Mouse (Mus musculus) B cell, adult 62 days (primary cell): ENCODE data around the gene Dtnb. TPM values are rescaled to one million over a fixed set of nuclear protein-coding genes. Genes with fewer than 3 reads are reported as not detected.

ENCODE experiments used
- total RNA-seq: library from RNA; stranded (reverse); gene quantifications from 4 replicates; pipeline ENCODE4 v1.2.4, GENCODE M21; 2023

Gene Dtnb
- total RNA-seq, result 39.7 to 56.9 TPM (median 48.0 TPM) in 4 replicates

DNA sequence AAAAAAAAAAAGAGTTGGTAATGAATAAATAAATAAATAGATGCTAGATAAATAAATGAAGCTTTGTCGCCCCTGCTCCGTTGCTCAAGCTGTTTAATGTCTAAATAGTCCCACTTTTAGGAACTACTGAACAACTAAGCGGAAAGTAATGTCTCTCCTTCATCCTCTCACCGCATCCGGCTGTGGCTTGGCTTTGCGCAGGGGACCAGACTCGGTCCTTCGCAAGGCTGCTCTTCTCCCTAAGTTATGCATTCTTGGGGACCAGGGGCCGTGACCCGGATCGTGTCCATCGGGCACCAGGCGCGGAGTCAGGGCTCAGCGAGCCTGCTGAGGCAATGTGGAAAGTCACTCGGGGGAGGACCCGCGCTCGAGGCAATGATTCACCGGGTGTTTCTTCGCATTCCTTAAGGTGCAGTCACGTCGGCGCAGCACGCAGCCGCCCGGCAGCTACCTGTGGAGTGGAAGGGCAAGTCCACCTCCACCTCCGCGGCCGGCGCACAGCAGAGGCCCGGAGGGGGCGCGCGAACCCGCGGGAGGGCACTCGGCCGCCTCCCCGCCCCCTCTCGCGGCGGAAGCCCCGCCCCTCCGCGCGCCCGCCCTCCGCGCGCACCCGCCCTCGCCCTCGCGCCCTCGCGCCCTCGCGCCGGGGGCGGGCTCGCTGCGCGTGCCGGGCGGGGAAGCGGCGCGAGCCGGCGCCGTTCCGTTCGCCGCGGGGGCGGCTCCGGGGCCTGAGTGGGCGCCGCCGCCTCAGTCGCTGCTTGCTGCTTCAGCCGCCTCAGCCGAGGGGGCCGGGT is at the start of gene Dtnb:
TSS of gene Dtnb (plus strand) at position 595 of the 794 bp plus-strand sequence.

DNA sequence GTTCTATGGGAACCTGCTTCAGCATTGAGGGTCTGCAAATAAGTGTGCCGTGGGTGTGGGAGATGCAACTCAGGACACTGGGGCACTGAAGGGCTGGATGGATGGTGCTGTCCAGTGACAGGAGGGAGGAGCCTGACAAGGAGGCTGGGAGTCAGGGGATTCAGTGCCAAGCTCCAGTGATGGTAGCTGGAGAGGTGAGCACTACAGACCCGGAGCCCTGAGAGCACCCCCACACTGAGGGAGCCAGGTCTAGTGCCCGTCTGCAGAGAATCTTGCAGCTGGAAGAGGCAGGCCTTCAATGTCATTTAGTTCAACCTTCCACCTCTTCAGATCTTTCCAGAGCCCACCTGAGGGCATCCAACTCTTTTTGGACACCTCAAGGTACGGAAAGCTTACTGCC is 233.7 kb downstream of the Dtnb start, which contains the start of gene Dnmt3a:
TSS of gene Dnmt3a (plus strand) at position 156 of the 400 bp plus-strand sequence.

Other genes with a start within 250 kb of the Dtnb start
- 10.6 to 12.3 TPM (median 10.8 TPM) in 4 replicates for gene Kif3c, start 207.2 kb upstream of the Dtnb start, total RNA-seq
- 69.4 to 77.6 TPM (median 71.1 TPM) in 4 replicates for gene Asxl2, start 145.5 kb upstream of the Dtnb start, total RNA-seq
- 67.8 to 85.1 TPM (median 74.6 TPM) in 4 replicates for gene Dnmt3a, start 233.6 kb downstream of the Dtnb start, total RNA-seq